Mouse (Mus musculus) megakaryocyte progenitor cell, adult 5-6 weeks (primary cell): ENCODE data around the gene Tmem168. TPM values are rescaled to one million over a fixed set of nuclear protein-coding genes. Genes with fewer than 3 reads are reported as not detected.

Source experiments
- ATAC-seq: replicated peaks from 2 replicates; pipeline ENCODE4 v1.8.0; 2016; ENCODE audit warnings: mild to moderate bottlenecking, moderate TSS enrichment, inconsistent platforms; ENCODE audit not compliant: poor library complexity
- total RNA-seq, 2 experiments: library from RNA; stranded (forward) in 1 of 2; stranded (reverse) in 1 of 2; fragments of 157-497, 149-512 nt in 1 of 2; fragments of 200-1000 nt in 1 of 2; gene quantifications; 2 replicates each; pipeline versions ENCODE4 v1.2.3 to v1.2.4; 2015 to 2017

The Tmem168 gene
- total RNA-seq, 2 experiments from 2014 or later = 25.8 to 30.1 TPM

- 0 out of 2 replicates have a peak, but pooled peaks have one; percentile 14 for ATAC-seq
Measured at GRCm38 (mm10) chr6:13586560-13586959, 21.3 kb downstream of the Tmem168 start.

GRCm38 (mm10) chr6:13586154-13586553, 21.7 kb downstream of the Tmem168 start:
- ATAC-seq = 0 out of 2 replicates have a peak, but pooled peaks have one; percentile 31

- no peak for ATAC-seq
Measured at GRCm38 (mm10) chr6:13584788-13585187, 23.1 kb downstream of the Tmem168 start.

- ATAC-seq = no peak
Measured at GRCm38 (mm10) chr6:13582075-13582474, 25.8 kb downstream of the Tmem168 start.

- peak; percentile 42; the same call in 1 of the 2 replicates for ATAC-seq
Measured at GRCm38 (mm10) chr6:13565734-13566133, 42.2 kb downstream of the Tmem168 start.

- no peak for ATAC-seq
Measured at GRCm38 (mm10) chr6:13555266-13555665, 52.6 kb downstream of the Tmem168 start.

GRCm38 (mm10) chr6:13541761-13542160, 66.1 kb downstream of the Tmem168 start:
- no peak for ATAC-seq

GRCm38 (mm10) chr6:13537275-13537964, 70.5 kb downstream of the Tmem168 start:
- no peak for ATAC-seq

Other genes starting within 250 kb of the Tmem168 start
- 11.4 and 11.5 TPM in 2 replicates for gene Bmt2, start 69.9 kb upstream of the Tmem168 start, total RNA-seq (2015)
- gene Bmt2, start 69.9 kb upstream of the Tmem168 start, total RNA-seq (2017) = 8.2 and 9.3 TPM in 2 replicates
- gene Gpr85, start 231.8 kb upstream of the Tmem168 start, total RNA-seq (2015) = 0.44 and 1.2 TPM in 2 replicates
- 0.41 and 0.54 TPM in 2 replicates for gene Gpr85, start 231.8 kb upstream of the Tmem168 start, total RNA-seq (2017)